Mouse (Mus musculus) bone marrow, adult 2 months (tissue): Measurements from ENCODE around the gene Nudcd3. TPM values are rescaled to one million over a fixed set of nuclear protein-coding genes. Genes with fewer than 3 reads are reported as not detected.

Experiments used
- H3K27ac ChIP-seq: fragments of 200-500 bp; 2 replicates; pipeline ENCODE4 v1.5.1; 2012; ENCODE audit warnings: low read depth, mild to moderate bottlenecking, control low read depth, inconsistent platforms, low read length; ENCODE audit not compliant: control insufficient read depth, poor library complexity, insufficient read depth
- H3K4me1 ChIP-seq: fragments of 200-500 bp; 2 replicates; pipeline ENCODE4 v1.6.1; 2011; ENCODE audit warnings: low read length; ENCODE audit not compliant: control insufficient read depth, insufficient read depth
- H3K4me3 ChIP-seq: fragments of 200-500 bp; replicated peaks from 2 replicates; pipeline ENCODE3; 2011; ENCODE audit warnings: mild to moderate bottlenecking, low read depth, low read length, control low read depth; ENCODE audit not compliant: control insufficient read depth
- CTCF ChIP-seq: fragments of 200-500 bp; IDR thresholded peaks from 2 replicates; pipeline ENCODE4 v1.5.1; 2011; ENCODE audit warnings: low read length, control low read depth; ENCODE audit not compliant: control insufficient read depth, insufficient read depth
- POLR2A ChIP-seq: fragments of 200-500 bp; IDR thresholded peaks from 2 replicates; pipeline ENCODE4 v1.6.1; 2011; ENCODE audit warnings: low read depth, mild to moderate bottlenecking, control low read depth, low read length, borderline replicate concordance; ENCODE audit not compliant: control insufficient read depth
- WGBS: fragments of 180-500 bp; shearing (Covaris S2); methylation state at CpG from one replicate; pipeline ENCODE4 v1.1.7; 2018; 5-methylcytosine and 5-hydroxymethylcytosine counted together
- polyA plus RNA-seq: library from polyadenylated mRNA; stranded (reverse); fragments of >200 nt; gene quantifications from 2 replicates; pipeline ENCODE4 v1.2.4, GENCODE M21; 2011; ENCODE audit warnings: low replicate concordance; ENCODE audit not compliant: missing spikeins, insufficient read depth, insufficient read length

The Nudcd3 gene
- polyA plus RNA-seq, 1 experiment, result 25.4 TPM

- H3K27ac ChIP-seq, result no peak overlapping the region
- WGBS, result 81% methylated on average over 1 of the region's 1 CpGs
- no peak overlapping the region for H3K4me3 ChIP-seq
- no peaks in the 10 kb centered on the region for H3K4me1 ChIP-seq
- no peak for TF ChIP-seq POLR2A
- TF ChIP-seq CTCF, result no peak
Measured at GRCm38 (mm10) chr11:6130578-6130977, 69.6 kb downstream of the Nudcd3 start.

GRCm38 (mm10) chr11:6123605-6124120 is 76.6 kb downstream of the Nudcd3 start:
- WGBS, result 68% methylated on average over 1 of the region's 1 CpGs
- TF ChIP-seq POLR2A (no peak), CTCF (no peak)
- Histone ChIP-seq H3K4me1 (no peaks in the 10 kb centered on the region), H3K27ac (no peak overlapping the region), H3K4me3 (no peak overlapping the region)

- Histone ChIP-seq H3K27ac (no peak overlapping the region), H3K4me1 (no peaks in the 10 kb centered on the region), H3K4me3 (no peak overlapping the region)
- no peak for TF ChIP-seq POLR2A
- TF ChIP-seq CTCF, result no peak
- 75% methylated on average over 5 of the region's 5 CpGs for WGBS
Measured at GRCm38 (mm10) chr11:6122631-6123030, 77.6 kb downstream of the Nudcd3 start.

GRCm38 (mm10) chr11:6120596-6120995 is 79.6 kb downstream of the Nudcd3 start:
- Histone ChIP-seq H3K27ac (no peak overlapping the region), H3K4me1 (no peaks in the 10 kb centered on the region), H3K4me3 (no peak overlapping the region)
- TF ChIP-seq CTCF, result no peak
- TF ChIP-seq POLR2A, result no peak
- WGBS, result 84% methylated on average over 11 of the region's 11 CpGs

- 88% methylated on average over 6 of the region's 6 CpGs for WGBS
- TF ChIP-seq POLR2A (no peak), CTCF (no peak)
- no peak overlapping the region for H3K27ac ChIP-seq
Measured at GRCm38 (mm10) chr11:6120001-6120400, 80.2 kb downstream of the Nudcd3 start.

GRCm38 (mm10) chr11:6119312-6119711 is 80.9 kb downstream of the Nudcd3 start:
- H3K4me1 ChIP-seq, result no peaks in the 10 kb centered on the region
- H3K27ac ChIP-seq, result no peak overlapping the region
- H3K4me3 ChIP-seq, result no peak overlapping the region
- TF ChIP-seq POLR2A (no peak), CTCF (no peak)
- 87% methylated on average over 11 of the region's 11 CpGs for WGBS

More at GRCm38 (mm10) chr11:6120001-6120400, 80.2 kb downstream of the Nudcd3 start:
- Histone ChIP-seq H3K4me3 (no peak overlapping the region), H3K4me1 (no peaks in the 10 kb centered on the region)

GRCm38 (mm10) chr11:6117956-6118355 is 82.3 kb downstream of the Nudcd3 start:
- TF ChIP-seq POLR2A (no peak), CTCF (no peak)
- H3K4me1 ChIP-seq, result no peaks in the 10 kb centered on the region
- H3K27ac ChIP-seq, result no peak overlapping the region
- H3K4me3 ChIP-seq, result no peak overlapping the region
- WGBS, result 85% methylated on average over 2 of the region's 2 CpGs

- 87% methylated on average over 5 of the region's 5 CpGs for WGBS
- Histone ChIP-seq H3K4me3 (no peak overlapping the region), H3K4me1 (no peaks in the 10 kb centered on the region), H3K27ac (no peak overlapping the region)
- TF ChIP-seq CTCF, result no peak
- no peak for TF ChIP-seq POLR2A
Measured at GRCm38 (mm10) chr11:6111734-6112484, 88.3 kb downstream of the Nudcd3 start.
